Mouse (Mus musculus) CH12.LX (cell line): ENCODE measurements around the gene Rab40c.

ENCODE experiments used
- BHLHE40 ChIP-seq: IDR thresholded peaks from 2 replicates; pipeline ENCODE4 v1.6.1; 2011; ENCODE audit warnings: mild to moderate bottlenecking, low read depth, low read length, improper control_type of control experiment
- CTCF ChIP-seq, 2 experiments: IDR thresholded peaks in 1 of 2; conservative IDR thresholded peaks in 1 of 2; 2 replicates each; pipeline ENCODE4 v1.5.1; 2011 to 2012; ENCODE audit warnings: low read depth in 2 of 2, low read length in 2 of 2, improper control_type of control experiment in 1 of 2, inconsistent platforms in 1 of 2, mild to moderate bottlenecking in 1 of 2, moderate library complexity in 1 of 2
- EP300 ChIP-seq: IDR thresholded peaks from 2 replicates; pipeline ENCODE4 v1.6.1; 2011; ENCODE audit warnings: low read length, improper control_type of control experiment
- IRF4 ChIP-seq: IDR thresholded peaks from 2 replicates; pipeline ENCODE4 v1.6.1; 2014; ENCODE audit warnings: low read depth, mild to moderate bottlenecking, inconsistent platforms, low read length, improper control_type of control experiment
- JUND ChIP-seq: conservative IDR thresholded peaks from 2 replicates; pipeline ENCODE4 v1.6.1; 2011; ENCODE audit warnings: low read depth, low read length, improper control_type of control experiment
- NELFE ChIP-seq: IDR thresholded peaks from 2 replicates; pipeline ENCODE4 v1.6.1; 2011; ENCODE audit warnings: low read depth, low read length, improper control_type of control experiment
- POLR2A ChIP-seq: IDR thresholded peaks from 2 replicates; pipeline ENCODE4 v1.6.1; 2011; ENCODE audit warnings: low read depth, mild to moderate bottlenecking, improper control_type of control experiment, low read length
- RAD21 ChIP-seq: IDR thresholded peaks from 2 replicates; pipeline ENCODE4 v1.6.1; 2011; ENCODE audit warnings: low read depth, mild to moderate bottlenecking, low read length, improper control_type of control experiment, moderate library complexity
- USF1 ChIP-seq: IDR thresholded peaks from 2 replicates; pipeline ENCODE4 v1.6.1; 2014; ENCODE audit warnings: low read depth, mild to moderate bottlenecking, inconsistent platforms, low read length, improper control_type of control experiment
- ZMIZ1 ChIP-seq: IDR thresholded peaks from 2 replicates; pipeline ENCODE4 v1.6.1; 2012; ENCODE audit warnings: low read depth, mild to moderate bottlenecking, inconsistent platforms, low read length, improper control_type of control experiment

- no peak for TF ChIP-seq USF1
- TF ChIP-seq JUND: no peak
- no peak for TF ChIP-seq RAD21
- TF ChIP-seq IRF4: no peak
- no peak for TF ChIP-seq EP300
- no peak for TF ChIP-seq CTCF (conservative IDR thresholded peaks at IDR 0.05 in 1 of 2, IDR thresholded peaks at IDR 0.05 in 1 of 2; ENCODE audit: low read depth in 2 of 2, low read length in 2 of 2)
- TF ChIP-seq BHLHE40: no peak
- no peak for TF ChIP-seq POLR2A
- no peak for TF ChIP-seq ZMIZ1
- no peak for TF ChIP-seq NELFE
Measured at GRCm38 (mm10) chr17:25907640-25908039, 11.9 kb downstream of the Rab40c start.
